Mouse (Mus musculus): ENCODE measurements at regions not wholly inside any gene's neighbourhood (a gene's known extent, or its start where the extent isn't known, plus 50 kb on each side); places are given as distances from the start of the nearest gene placed in this dataset.

GRCm38 (mm10) chr8:44094818-44095217 is 385.0 kb upstream of the Adam34 start:
- DNase-seq (ENCODE audit: low read depth, low spot score), result no peak

GRCm38 (mm10) chr8:44093491-44093890 is 383.6 kb upstream of the Adam34 start:
- DNase-seq (ENCODE audit: low read depth, low spot score), result no peak

DNA sequence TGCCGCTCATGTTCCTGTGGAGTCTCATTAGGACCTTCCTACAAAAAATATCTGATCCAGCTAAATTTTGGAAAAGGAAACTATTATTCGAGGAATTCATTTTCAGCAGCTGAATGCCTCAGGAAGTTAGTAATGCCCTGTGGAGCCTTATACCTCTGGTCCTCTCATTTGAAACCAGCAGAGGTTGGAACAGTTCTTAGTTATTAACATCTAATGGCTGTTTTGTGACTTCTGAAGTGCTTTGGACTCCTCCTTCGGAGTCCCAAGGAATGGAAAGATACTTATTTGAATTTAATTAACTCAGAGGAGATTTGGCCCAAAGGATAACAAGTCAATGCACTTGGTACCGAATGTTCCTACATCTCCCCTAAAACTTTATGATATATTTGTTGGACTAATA is 372.2 kb upstream of the Adam34 start:
- no peak for DNase-seq (ENCODE audit: low read depth, low spot score)

- DNase-seq (ENCODE audit: low read depth, low spot score), result no peak
These were observed 349.0 kb upstream of the Adam34 start for GRCm38 (mm10) chr8:44058846-44059245.

DNA sequence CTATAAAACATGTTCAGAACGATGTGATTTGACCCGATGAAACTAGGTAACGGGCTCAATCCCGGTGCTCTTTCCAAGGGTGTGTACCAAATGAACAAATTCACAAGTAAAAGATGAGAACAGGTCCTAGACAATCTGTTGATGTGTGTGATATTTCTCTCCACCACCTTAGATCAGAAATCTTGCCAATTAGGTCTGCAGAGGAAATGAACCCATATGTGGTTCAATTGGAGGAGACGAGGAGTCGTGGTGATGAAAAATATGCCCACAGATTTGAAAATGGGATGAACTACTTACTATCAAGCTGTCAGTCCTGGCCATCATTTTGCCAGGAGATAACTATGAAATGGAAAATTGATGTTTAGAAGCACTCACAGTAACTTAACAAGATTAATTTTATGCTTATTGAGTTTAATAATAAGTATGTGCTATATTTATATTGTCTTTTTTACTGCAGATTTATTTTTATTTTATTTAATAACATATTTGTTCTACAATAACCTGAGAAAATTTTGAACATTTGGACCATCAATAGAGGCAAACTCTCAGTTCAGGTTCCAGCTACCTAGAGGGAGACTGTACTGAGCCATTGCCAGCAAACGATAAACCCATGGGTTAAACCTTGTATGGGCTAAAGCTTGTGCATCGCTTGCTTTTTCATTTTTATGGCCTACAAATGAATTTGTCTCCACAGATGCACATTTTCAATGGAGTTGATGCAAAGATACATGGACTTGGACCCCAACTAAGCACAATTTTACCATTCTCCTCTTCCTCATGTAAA is 332.9 kb upstream of the Adam34 start:
- no peak for DNase-seq (ENCODE audit: low read depth, low spot score)

DNA sequence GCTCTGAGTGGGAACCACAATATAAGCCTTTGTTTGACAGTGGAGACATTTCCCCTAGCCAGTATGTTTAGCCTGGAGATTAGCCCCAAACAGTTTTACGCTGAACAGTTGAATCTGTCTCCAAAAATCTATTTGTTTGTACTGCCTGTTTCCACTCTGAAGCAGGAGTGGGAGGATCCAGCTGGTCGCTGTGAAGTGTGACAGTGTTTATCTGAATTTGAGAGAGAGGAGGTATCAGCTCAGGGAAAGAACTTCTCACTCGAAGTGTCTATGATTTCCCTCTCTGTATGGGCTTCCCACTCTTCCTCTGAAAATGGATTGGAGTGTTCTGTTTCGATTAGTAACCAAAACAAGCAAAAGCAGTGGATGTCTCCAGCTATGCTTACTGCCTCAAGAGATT is 324.4 kb upstream of the Adam34 start:
- DNase-seq (ENCODE audit: low read depth, low spot score), result no peak

DNA sequence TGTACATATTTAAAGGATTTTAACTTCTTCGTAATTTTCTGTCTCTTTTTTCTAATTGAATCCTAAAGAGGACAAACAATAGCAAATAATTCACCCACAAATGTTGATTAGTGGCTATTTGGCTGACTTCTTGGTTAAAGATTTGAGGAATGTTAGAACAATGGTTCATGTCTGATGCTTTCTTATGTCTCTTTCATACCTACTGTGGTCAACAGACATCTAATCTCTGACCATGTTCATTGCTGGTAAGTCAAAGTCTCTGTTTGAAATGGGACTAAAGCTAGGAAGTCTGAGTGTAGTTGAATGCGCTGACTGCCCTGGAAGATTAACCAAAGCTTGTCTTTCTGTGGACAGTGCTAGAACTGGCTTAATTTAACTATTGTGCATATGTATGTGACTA is 321.5 kb upstream of the Adam34 start:
- no peak for DNase-seq (ENCODE audit: low read depth, low spot score)

GRCm38 (mm10) chr8:44030972-44031371 is 321.1 kb upstream of the Adam34 start:
- no peak for DNase-seq (ENCODE audit: low read depth, low spot score)

DNA sequence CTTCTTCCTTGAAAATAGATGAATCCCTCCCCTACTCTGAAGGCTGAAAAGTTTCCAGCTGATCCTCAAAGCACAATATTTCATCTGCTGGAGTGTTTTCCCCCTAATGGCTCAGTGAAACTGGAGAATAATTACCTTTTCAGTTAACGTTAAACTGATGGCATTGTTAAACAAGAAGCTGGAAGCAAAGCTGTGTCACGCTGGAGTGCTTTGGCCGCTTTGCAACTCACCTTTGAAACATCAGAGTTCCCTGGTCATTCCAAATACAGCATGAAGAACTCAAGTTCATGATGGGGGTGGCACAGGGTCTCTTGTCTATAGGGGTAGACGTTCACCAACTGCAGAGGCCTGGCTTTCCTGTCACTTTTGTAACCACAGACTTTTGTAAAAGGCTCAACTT is 317.9 kb upstream of the Adam34 start:
- DNase-seq (ENCODE audit: low read depth, low spot score), result no peak

GRCm38 (mm10) chr8:44025926-44026325 is 316.1 kb upstream of the Adam34 start:
- DNase-seq (ENCODE audit: low read depth, low spot score), result peak; percentile 51

DNA sequence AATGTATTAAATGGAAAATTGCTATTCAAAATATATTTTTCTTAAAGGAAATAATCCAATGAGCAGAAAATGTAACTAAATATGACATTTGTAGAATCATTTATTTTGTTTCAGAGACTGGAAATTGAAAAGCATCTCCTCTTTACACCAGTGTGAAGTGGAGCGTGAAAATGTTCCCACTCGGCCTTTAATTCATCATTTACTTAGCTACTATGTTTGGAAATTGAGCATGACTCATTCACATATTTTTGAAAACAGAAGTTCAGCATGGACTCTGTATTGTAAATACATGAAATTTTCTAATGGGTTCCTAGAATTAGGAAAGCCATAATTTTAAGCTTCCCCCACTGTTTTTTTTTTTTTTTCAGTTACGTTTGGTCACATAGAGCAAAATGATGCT is 314.2 kb upstream of the Adam34 start:
- DNase-seq (ENCODE audit: low read depth, low spot score), result no peak
